Mouse (Mus musculus): ENCODE measurements around the gene Sntg2. TPM values are rescaled to one million over a fixed set of nuclear protein-coding genes. Genes with fewer than 3 reads are reported as not detected.
A peak's percentile ranks its signal among the peaks of the same experiment; 100 is the strongest.

Sntg2 gene
- polyA plus RNA-seq, 2 experiments, result 1.4 TPM

GRCm38 (mm10) chr12:30208527-30208926, 164.6 kb downstream of the Sntg2 start:
- no peak overlapping the region for H3K4me2 ChIP-seq (replicated peaks; ENCODE audit: low read depth, low read length, severe bottlenecking)
- H3K36me3 ChIP-seq (ENCODE audit: control insufficient read depth, insufficient read depth, low read length), result no peaks in the 10 kb centered on the region
- no peaks in the 10 kb centered on the region for H3K9me3 ChIP-seq (ENCODE audit: control insufficient read depth, low read length)
- no peak overlapping the region for H3K9ac ChIP-seq (ENCODE audit: low read depth, low read length, severe bottlenecking)
- WGBS, result 61% methylated on average over 2 of the region's 2 CpGs
- no peaks in the 10 kb centered on the region for H3K4me1 ChIP-seq (ENCODE audit: control insufficient read depth, insufficient read depth, low read length)
- H3K27ac ChIP-seq (replicated peaks; ENCODE audit: low read depth, low read length), result no peak overlapping the region
- TF ChIP-seq POLR2A (IDR thresholded peaks at IDR 0.05; ENCODE audit: borderline replicate concordance, extremely low read depth, insufficient read depth, insufficient read length), result no peak
- DNase-seq (ENCODE audit: low spot score), result no peak
- H3K4me3 ChIP-seq (replicated peaks; ENCODE audit: low read length), result no peak overlapping the region
- no peak for ATAC-seq (ENCODE audit: low FRiP score, low read depth)
- no peaks in the 10 kb centered on the region for H3K27me3 ChIP-seq (ENCODE audit: control insufficient read depth, insufficient read depth, low read length)

DNA sequence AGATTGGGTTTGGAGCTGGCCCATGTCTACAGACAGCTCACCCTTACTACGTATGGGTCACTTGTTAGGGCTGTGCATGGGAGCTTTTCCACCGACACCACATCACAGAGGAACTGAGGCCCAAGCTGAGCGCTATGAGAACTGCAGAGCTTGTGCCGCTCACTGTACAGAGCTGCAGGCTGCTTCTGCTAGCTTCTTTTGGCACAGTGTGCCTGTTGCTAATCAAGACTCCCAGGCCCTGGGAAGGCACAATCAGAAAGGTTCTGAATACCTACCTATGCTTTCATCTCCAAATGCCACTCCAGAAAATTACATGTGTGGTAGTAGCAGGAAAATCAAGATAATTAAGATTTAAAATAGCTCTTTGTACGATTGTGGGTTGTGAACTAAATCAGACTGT, 165.1 kb downstream of the Sntg2 start:
- 64% methylated on average over 5 of the region's 5 CpGs for WGBS
- Histone ChIP-seq H3K4me1 (ENCODE audit: control insufficient read depth, insufficient read depth, low read length) (no peaks in the 10 kb centered on the region), H3K27me3 (ENCODE audit: control insufficient read depth, insufficient read depth, low read length) (no peaks in the 10 kb centered on the region), H3K4me2 (replicated peaks; ENCODE audit: low read depth, low read length, severe bottlenecking) (no peak overlapping the region), H3K9me3 (ENCODE audit: control insufficient read depth, low read length) (no peaks in the 10 kb centered on the region), H3K27ac (replicated peaks; ENCODE audit: low read depth, low read length) (no peak overlapping the region), H3K4me3 (replicated peaks; ENCODE audit: low read length) (no peak overlapping the region), H3K36me3 (ENCODE audit: control insufficient read depth, insufficient read depth, low read length) (no peaks in the 10 kb centered on the region), H3K9ac (ENCODE audit: low read depth, low read length, severe bottlenecking) (no peak overlapping the region)
- DNase-seq (ENCODE audit: low spot score) (no peak), ATAC-seq (ENCODE audit: low FRiP score, low read depth) (no peak)
- no peak for TF ChIP-seq POLR2A (IDR thresholded peaks at IDR 0.05; ENCODE audit: borderline replicate concordance, extremely low read depth, insufficient read depth, insufficient read length)

- no peak for DNase-seq (ENCODE audit: low spot score)
Observed at GRCm38 (mm10) chr12:30204457-30204856, 168.7 kb downstream of the Sntg2 start.

DNA sequence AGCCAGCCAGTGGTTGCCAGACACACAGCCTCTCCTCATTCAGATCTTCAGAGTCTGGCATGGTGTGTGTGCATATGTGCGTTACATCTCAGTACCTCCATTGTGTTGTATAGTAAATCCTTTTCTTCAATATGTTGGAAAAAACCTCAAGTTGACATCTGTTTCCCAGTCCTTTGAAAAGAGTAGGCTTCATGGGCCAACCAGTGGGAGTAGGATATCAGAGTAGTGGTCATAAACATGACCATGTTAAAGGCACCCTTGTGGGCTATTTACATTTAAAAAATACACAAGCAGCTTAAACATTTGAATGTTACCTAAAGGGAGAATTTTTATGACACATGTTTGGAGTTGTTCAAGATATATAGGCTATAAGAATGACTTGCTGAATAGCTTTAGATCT, 170.4 kb downstream of the Sntg2 start:
- 25% methylated on average over 1 of the region's 1 CpGs for WGBS
- Histone ChIP-seq H3K4me2 (replicated peaks; ENCODE audit: low read depth, low read length, severe bottlenecking) (no peak overlapping the region), H3K4me3 (replicated peaks; ENCODE audit: low read length) (no peak overlapping the region), H3K4me1 (ENCODE audit: control insufficient read depth, insufficient read depth, low read length) (0 out of 2 replicates have a peak, but pooled peaks cover 2% of the 10 kb centered on the region), H3K27ac (replicated peaks; ENCODE audit: low read depth, low read length) (no peak overlapping the region), H3K36me3 (ENCODE audit: control insufficient read depth, insufficient read depth, low read length) (no peaks in the 10 kb centered on the region), H3K27me3 (ENCODE audit: control insufficient read depth, insufficient read depth, low read length) (no peaks in the 10 kb centered on the region), H3K9me3 (ENCODE audit: control insufficient read depth, low read length) (no peaks in the 10 kb centered on the region), H3K9ac (ENCODE audit: low read depth, low read length, severe bottlenecking) (no peak overlapping the region)
- ATAC-seq (ENCODE audit: low FRiP score, low read depth) (peak; percentile 65), DNase-seq (ENCODE audit: low spot score) (peak; percentile 39)
- TF ChIP-seq POLR2A (IDR thresholded peaks at IDR 0.05; ENCODE audit: borderline replicate concordance, extremely low read depth, insufficient read depth, insufficient read length), result no peak

More at GRCm38 (mm10) chr12:30204457-30204856, 168.7 kb downstream of the Sntg2 start:
- no peak for TF ChIP-seq POLR2A (IDR thresholded peaks at IDR 0.05; ENCODE audit: borderline replicate concordance, extremely low read depth, insufficient read depth, insufficient read length)
- H3K9ac ChIP-seq (ENCODE audit: low read depth, low read length, severe bottlenecking), result no peak overlapping the region
- no peak overlapping the region for H3K27ac ChIP-seq (replicated peaks; ENCODE audit: low read depth, low read length)
- H3K27me3 ChIP-seq (ENCODE audit: control insufficient read depth, insufficient read depth, low read length), result no peaks in the 10 kb centered on the region
- no peak overlapping the region for H3K4me2 ChIP-seq (replicated peaks; ENCODE audit: low read depth, low read length, severe bottlenecking)
- 0 out of 2 replicates have a peak, but pooled peaks cover 2% of the 10 kb centered on the region for H3K4me1 ChIP-seq (ENCODE audit: control insufficient read depth, insufficient read depth, low read length)
- no peak for ATAC-seq (ENCODE audit: low FRiP score, low read depth)
- 62% methylated on average over 4 of the region's 4 CpGs for WGBS
- no peaks in the 10 kb centered on the region for H3K36me3 ChIP-seq (ENCODE audit: control insufficient read depth, insufficient read depth, low read length)
- H3K9me3 ChIP-seq (ENCODE audit: control insufficient read depth, low read length), result no peaks in the 10 kb centered on the region
- H3K4me3 ChIP-seq (replicated peaks; ENCODE audit: low read length), result no peak overlapping the region

- ATAC-seq (ENCODE audit: low FRiP score, low read depth), result no peak
- no peak for TF ChIP-seq POLR2A (IDR thresholded peaks at IDR 0.05; ENCODE audit: borderline replicate concordance, extremely low read depth, insufficient read depth, insufficient read length)
- no peak overlapping the region for H3K4me2 ChIP-seq (replicated peaks; ENCODE audit: low read depth, low read length, severe bottlenecking)
- H3K27ac ChIP-seq (replicated peaks; ENCODE audit: low read depth, low read length), result no peak overlapping the region
- WGBS, result 84% methylated on average over 5 of the region's 5 CpGs
- no peak overlapping the region for H3K9ac ChIP-seq (ENCODE audit: low read depth, low read length, severe bottlenecking)
- no peak for DNase-seq (ENCODE audit: low spot score)
- no peaks in the 10 kb centered on the region for H3K27me3 ChIP-seq (ENCODE audit: control insufficient read depth, insufficient read depth, low read length)
- H3K4me3 ChIP-seq (replicated peaks; ENCODE audit: low read length), result no peak overlapping the region
- 0 out of 2 replicates have a peak, but pooled peaks cover 2% of the 10 kb centered on the region for H3K4me1 ChIP-seq (ENCODE audit: control insufficient read depth, insufficient read depth, low read length)
- no peaks in the 10 kb centered on the region for H3K9me3 ChIP-seq (ENCODE audit: control insufficient read depth, low read length)
- H3K36me3 ChIP-seq (ENCODE audit: control insufficient read depth, insufficient read depth, low read length), result no peaks in the 10 kb centered on the region
Observed at GRCm38 (mm10) chr12:30201031-30201430, 172.1 kb downstream of the Sntg2 start.

DNA sequence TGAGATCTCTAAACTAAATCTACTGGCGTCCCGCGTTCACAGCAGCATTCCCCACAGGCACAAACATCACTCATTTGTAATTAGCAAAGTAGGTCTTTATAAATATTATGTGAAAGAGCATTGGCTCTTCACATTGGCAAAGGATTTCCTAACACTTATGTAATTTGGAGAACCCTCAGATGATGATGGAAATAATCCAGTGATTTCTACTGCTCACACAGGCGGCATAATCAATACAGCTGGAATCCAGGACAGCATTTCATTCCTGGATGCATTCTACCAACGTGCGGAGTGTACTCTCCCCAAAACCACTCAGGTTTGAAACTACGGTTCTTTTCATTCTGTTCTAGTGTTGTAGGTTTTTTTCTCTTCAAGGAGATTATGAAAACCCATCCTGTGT, 172.6 kb downstream of the Sntg2 start:
- no peak for TF ChIP-seq POLR2A (IDR thresholded peaks at IDR 0.05; ENCODE audit: borderline replicate concordance, extremely low read depth, insufficient read depth, insufficient read length)
- Histone ChIP-seq H3K9me3 (ENCODE audit: control insufficient read depth, low read length) (no peaks in the 10 kb centered on the region), H3K9ac (ENCODE audit: low read depth, low read length, severe bottlenecking) (no peak overlapping the region), H3K27me3 (ENCODE audit: control insufficient read depth, insufficient read depth, low read length) (no peaks in the 10 kb centered on the region), H3K27ac (replicated peaks; ENCODE audit: low read depth, low read length) (no peak overlapping the region), H3K36me3 (ENCODE audit: control insufficient read depth, insufficient read depth, low read length) (no peaks in the 10 kb centered on the region), H3K4me3 (replicated peaks; ENCODE audit: low read length) (no peak overlapping the region), H3K4me2 (replicated peaks; ENCODE audit: low read depth, low read length, severe bottlenecking) (no peak overlapping the region), H3K4me1 (ENCODE audit: control insufficient read depth, insufficient read depth, low read length) (0 out of 2 replicates have a peak, but pooled peaks cover 2% of the 10 kb centered on the region)
- no peak for DNase-seq (ENCODE audit: low spot score)
- 82% methylated on average over 7 of the region's 7 CpGs for WGBS
- ATAC-seq (ENCODE audit: low FRiP score, low read depth), result no peak

All from limb, embryonic 14.5 days (tissue).